Mouse (Mus musculus) lung, adult 2 months (tissue): Measurements from ENCODE around the gene Tha1.

Source experiments
- CTCF ChIP-seq: fragments of 200-500 bp; IDR thresholded peaks from 2 replicates; pipeline ENCODE4 v1.5.1; 2011; ENCODE audit warnings: mild to moderate bottlenecking, low read length, control low read depth; ENCODE audit not compliant: insufficient read depth
- POLR2A ChIP-seq: fragments of 200-500 bp; IDR thresholded peaks from 2 replicates; pipeline ENCODE4 v1.6.1; 2011; ENCODE audit warnings: low read depth, mild to moderate bottlenecking, control low read depth, low read length, borderline replicate concordance; ENCODE audit errors: extremely low read depth

- TF ChIP-seq CTCF = no peak
- TF ChIP-seq POLR2A = no peak
Observed at GRCm38 (mm10) chr11:117894676-117895075, 21.4 kb upstream of the Tha1 start.
